Mouse (Mus musculus): Measurements from ENCODE around the gene Ppfia4. TPM values are rescaled to one million over a fixed set of nuclear protein-coding genes. Genes with fewer than 3 reads are reported as not detected.

Gene Ppfia4
- total and polyA plus RNA-seq, 2 experiments = 0.46 to 1.4 TPM

DNA sequence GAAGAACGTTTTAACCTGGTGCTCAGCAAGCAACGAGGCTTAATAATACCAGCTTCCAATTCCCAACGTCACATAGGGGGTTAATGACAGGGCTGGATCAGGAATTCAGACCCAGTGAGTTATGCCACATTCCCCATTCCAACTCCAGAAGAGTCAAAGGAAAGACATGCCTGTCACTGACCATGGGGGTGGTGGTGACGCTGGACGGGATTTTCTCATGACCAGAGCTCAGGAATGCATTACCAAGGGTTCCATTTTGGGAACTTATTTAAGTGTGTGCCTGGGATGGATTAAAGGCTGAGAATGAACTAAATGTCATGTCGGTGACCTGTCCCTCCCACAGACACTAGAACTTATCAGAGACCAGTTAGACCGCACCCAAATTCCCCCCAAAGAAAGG lies 55.9 kb downstream of the Ppfia4 start:
- no peak overlapping the region for H3K9ac ChIP-seq (ENCODE audit: low read depth, low read length)
- H3K4me1 ChIP-seq (ENCODE audit: control insufficient read depth, insufficient read depth, low read length) = no peaks in the 10 kb centered on the region
- TF ChIP-seq POLR2A (IDR thresholded peaks at IDR 0.05; ENCODE audit: extremely low read depth, insufficient read depth, low read length) (no peak), CTCF (IDR thresholded peaks at IDR 0.05; ENCODE audit: low read depth, low read length) (no peak)

DNA sequence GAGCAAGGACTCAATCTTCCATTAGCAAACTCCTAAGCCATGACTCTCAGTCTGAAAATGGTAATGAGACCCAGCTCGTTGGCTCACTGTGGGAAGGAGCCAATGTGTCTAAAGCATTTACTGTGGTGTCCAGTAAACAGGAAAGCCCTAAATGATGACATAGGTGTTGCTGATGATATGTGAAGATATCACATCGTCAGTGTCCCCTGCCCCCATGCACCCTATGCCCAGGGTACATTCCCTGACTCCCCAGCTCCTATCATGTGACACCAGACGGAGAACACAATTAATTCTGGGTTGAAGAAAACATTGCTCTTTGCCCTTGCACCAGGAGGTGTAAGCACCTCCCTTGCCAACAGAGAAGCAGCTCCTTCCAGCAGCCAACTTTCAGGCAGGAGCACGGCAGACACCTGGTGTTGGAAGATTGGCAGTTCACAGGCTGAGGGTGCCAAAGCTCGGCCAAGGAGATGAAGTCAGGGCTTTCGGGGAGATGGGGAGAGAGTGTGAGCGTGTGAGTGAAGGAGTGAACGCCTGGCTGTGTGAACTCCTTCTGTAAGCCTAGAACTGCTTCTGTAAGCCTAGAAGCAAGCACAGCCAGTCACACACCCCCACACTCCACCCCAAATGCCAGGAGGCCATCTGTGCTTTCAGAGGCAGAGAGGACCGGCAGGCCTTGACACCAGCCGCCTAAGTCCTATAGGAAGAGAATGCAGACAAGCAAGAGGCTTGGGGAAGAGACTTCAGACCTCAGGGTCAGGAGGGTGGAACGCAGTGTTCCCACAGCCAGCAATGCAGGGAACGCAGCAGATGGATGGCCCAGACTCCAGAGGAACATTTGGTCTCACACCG lies 56.9 kb downstream of the Ppfia4 start:
- WGBS = 74% methylated on average over 13 of the region's 13 CpGs
- H3K4me3 ChIP-seq (ENCODE audit: insufficient read depth, low read depth, low read length) = no peak overlapping the region
- no peak overlapping the region for H3K9ac ChIP-seq (ENCODE audit: low read depth, low read length)
- TF ChIP-seq POLR2A (IDR thresholded peaks at IDR 0.05; ENCODE audit: extremely low read depth, insufficient read depth, low read length) (no peak), CTCF (IDR thresholded peaks at IDR 0.05; ENCODE audit: low read depth, low read length) (no peak)
- no peaks in the 10 kb centered on the region; the same call in 1 of the 2 replicates for H3K27me3 ChIP-seq (ENCODE audit: control insufficient read depth, insufficient read depth, low read length)
- peak; percentile 3 for DNase-seq (ENCODE audit: extremely low read depth, low read depth, low spot score)
- H3K4me1 ChIP-seq (ENCODE audit: control insufficient read depth, insufficient read depth, low read length) = no peaks in the 10 kb centered on the region
- no peak overlapping the region for H3K27ac ChIP-seq (replicated peaks; ENCODE audit: insufficient read depth, low read depth, low read length)
- no peaks in the 10 kb centered on the region for H3K79me2 ChIP-seq (ENCODE audit: control insufficient read depth, insufficient read depth, low read length)
- no peaks in the 10 kb centered on the region for H3K36me3 ChIP-seq (ENCODE audit: control insufficient read depth, insufficient read depth, low read length)

More for the DNA sequence above, 55.9 kb downstream of the Ppfia4 start:
- Histone ChIP-seq H3K4me3 (ENCODE audit: insufficient read depth, low read depth, low read length) (no peak overlapping the region), H3K79me2 (ENCODE audit: control insufficient read depth, insufficient read depth, low read length) (no peaks in the 10 kb centered on the region), H3K27ac (replicated peaks; ENCODE audit: insufficient read depth, low read depth, low read length) (no peak overlapping the region), H3K27me3 (ENCODE audit: control insufficient read depth, insufficient read depth, low read length) (no peaks in the 10 kb centered on the region; the same call in 1 of the 2 replicates), H3K36me3 (ENCODE audit: control insufficient read depth, insufficient read depth, low read length) (no peaks in the 10 kb centered on the region)
- WGBS = 89% methylated on average over 7 of the region's 7 CpGs
- DNase-seq (ENCODE audit: extremely low read depth, low read depth, low spot score) = no peak

DNA sequence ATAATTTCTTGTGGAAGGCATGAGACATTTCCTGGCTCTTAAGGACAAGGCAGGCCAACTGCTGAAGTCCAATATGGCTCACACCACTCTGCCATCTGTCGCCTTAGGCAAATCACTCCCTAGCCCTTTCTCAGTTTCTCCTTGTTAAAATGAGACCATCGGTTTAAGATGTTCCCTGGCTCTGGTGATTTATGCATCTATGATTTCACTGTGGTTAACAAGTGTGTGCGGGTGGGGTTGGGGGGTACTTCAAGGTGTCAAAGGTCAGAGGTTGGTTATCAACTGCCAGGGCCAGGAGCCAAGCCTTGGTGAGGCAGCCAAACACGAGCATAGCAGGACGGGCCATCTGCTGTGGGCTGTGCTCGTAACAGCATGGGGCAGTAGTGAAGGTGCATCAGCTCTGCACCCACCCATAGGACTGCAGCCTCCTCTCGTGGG lies 58.2 kb downstream of the Ppfia4 start:
- WGBS = 77% methylated on average over 7 of the region's 7 CpGs
- no peaks in the 10 kb centered on the region for H3K79me2 ChIP-seq (ENCODE audit: control insufficient read depth, insufficient read depth, low read length)
- no peak for TF ChIP-seq CTCF (IDR thresholded peaks at IDR 0.05; ENCODE audit: low read depth, low read length)
- no peak for TF ChIP-seq POLR2A (IDR thresholded peaks at IDR 0.05; ENCODE audit: extremely low read depth, insufficient read depth, low read length)
- H3K4me3 ChIP-seq (ENCODE audit: insufficient read depth, low read depth, low read length) = no peak overlapping the region
- H3K9ac ChIP-seq (ENCODE audit: low read depth, low read length) = no peak overlapping the region
- H3K27me3 ChIP-seq (ENCODE audit: control insufficient read depth, insufficient read depth, low read length) = no peaks in the 10 kb centered on the region; the same call in 1 of the 2 replicates
- H3K36me3 ChIP-seq (ENCODE audit: control insufficient read depth, insufficient read depth, low read length) = no peaks in the 10 kb centered on the region
- no peaks in the 10 kb centered on the region for H3K4me1 ChIP-seq (ENCODE audit: control insufficient read depth, insufficient read depth, low read length)
- no peak overlapping the region for H3K27ac ChIP-seq (replicated peaks; ENCODE audit: insufficient read depth, low read depth, low read length)
- DNase-seq (ENCODE audit: extremely low read depth, low read depth, low spot score) = no peak

DNA sequence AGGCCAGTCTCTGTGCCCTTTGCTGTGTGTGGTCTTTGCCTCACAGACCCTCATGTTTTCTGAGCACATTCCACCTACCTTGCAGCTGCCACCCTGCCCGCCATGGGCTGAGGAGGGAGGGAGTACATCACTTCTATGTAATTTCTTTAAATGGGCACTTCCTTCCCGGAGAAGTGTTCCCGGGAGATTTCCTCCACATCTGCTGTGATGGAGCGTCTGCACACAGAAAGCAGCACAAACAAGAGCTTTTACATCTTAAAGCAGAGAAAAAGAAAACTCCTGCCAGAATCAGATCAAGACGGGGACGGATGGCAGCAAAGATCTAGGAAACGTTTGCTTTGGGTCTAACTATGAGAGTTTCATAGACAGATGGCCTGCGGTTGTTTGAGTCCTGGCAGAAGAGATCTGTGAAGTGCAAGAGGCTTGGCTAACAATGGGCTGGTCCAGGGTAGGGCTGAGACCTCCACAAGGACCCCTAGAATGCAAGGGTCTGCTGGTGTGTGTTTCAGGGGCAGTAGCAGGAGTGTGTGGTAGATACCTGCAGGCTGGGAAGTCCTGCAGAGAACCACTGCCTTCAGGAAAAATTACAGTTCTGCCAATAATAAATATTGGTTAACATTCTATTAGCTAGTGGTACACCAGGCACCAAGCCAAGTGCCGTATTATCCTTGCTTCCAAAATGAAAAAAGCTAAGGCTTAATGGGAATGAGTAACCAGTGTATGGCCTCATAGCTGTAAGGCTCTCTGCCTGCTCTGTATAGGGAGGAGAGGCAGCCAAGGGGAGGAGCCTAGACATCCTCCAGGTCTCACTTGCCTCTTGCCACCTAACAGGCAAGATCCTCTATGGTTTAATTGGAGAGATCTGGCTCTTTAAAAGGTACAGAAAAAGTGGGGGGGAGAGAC lies 59.0 kb downstream of the Ppfia4 start:
- H3K27ac ChIP-seq (replicated peaks; ENCODE audit: insufficient read depth, low read depth, low read length) = no peak overlapping the region
- no peak overlapping the region for H3K9ac ChIP-seq (ENCODE audit: low read depth, low read length)
- no peak overlapping the region for H3K4me3 ChIP-seq (ENCODE audit: insufficient read depth, low read depth, low read length)
- no peaks in the 10 kb centered on the region; the same call in 1 of the 2 replicates for H3K27me3 ChIP-seq (ENCODE audit: control insufficient read depth, insufficient read depth, low read length)
- H3K4me1 ChIP-seq (ENCODE audit: control insufficient read depth, insufficient read depth, low read length) = no peaks in the 10 kb centered on the region
- WGBS = 64% methylated on average over 9 of the region's 9 CpGs
- no peaks in the 10 kb centered on the region for H3K36me3 ChIP-seq (ENCODE audit: control insufficient read depth, insufficient read depth, low read length)
- TF ChIP-seq POLR2A (IDR thresholded peaks at IDR 0.05; ENCODE audit: extremely low read depth, insufficient read depth, low read length) = no peak
- no peak for TF ChIP-seq CTCF (IDR thresholded peaks at IDR 0.05; ENCODE audit: low read depth, low read length)
- no peak for DNase-seq (ENCODE audit: extremely low read depth, low read depth, low spot score)
- no peaks in the 10 kb centered on the region for H3K79me2 ChIP-seq (ENCODE audit: control insufficient read depth, insufficient read depth, low read length)

DNA sequence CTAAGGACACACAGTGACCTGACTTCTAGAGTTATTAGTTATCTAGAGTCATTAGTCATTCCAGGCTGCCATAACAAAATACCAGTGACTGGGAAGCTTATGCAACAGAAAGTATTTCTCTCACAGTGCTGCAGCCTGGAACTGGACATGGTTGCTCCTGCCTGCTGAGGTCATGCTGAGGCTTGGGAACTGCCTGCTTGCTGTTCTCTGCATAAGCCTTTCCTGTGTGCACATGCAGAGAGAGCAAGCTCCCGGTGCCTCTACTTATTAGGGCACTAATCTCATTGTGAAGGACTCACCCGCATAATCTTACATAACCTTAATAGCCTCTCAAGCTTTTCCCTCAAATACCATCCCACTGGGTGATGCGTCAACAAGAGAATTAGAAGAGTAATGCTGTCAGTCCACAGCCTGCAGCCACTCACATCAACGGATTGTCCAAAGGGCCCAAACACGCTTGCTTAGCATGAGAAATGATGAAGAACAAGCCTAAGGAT lies 59.9 kb downstream of the Ppfia4 start:
- Histone ChIP-seq H3K27me3 (ENCODE audit: control insufficient read depth, insufficient read depth, low read length) (no peaks in the 10 kb centered on the region; the same call in 1 of the 2 replicates), H3K4me3 (ENCODE audit: insufficient read depth, low read depth, low read length) (no peak overlapping the region), H3K4me1 (ENCODE audit: control insufficient read depth, insufficient read depth, low read length) (no peaks in the 10 kb centered on the region), H3K9ac (ENCODE audit: low read depth, low read length) (no peak overlapping the region), H3K79me2 (ENCODE audit: control insufficient read depth, insufficient read depth, low read length) (no peaks in the 10 kb centered on the region), H3K36me3 (ENCODE audit: control insufficient read depth, insufficient read depth, low read length) (no peaks in the 10 kb centered on the region), H3K27ac (replicated peaks; ENCODE audit: insufficient read depth, low read depth, low read length) (no peak overlapping the region)
- TF ChIP-seq POLR2A (IDR thresholded peaks at IDR 0.05; ENCODE audit: extremely low read depth, insufficient read depth, low read length) (no peak), CTCF (IDR thresholded peaks at IDR 0.05; ENCODE audit: low read depth, low read length) (no peak)
- WGBS = 74% methylated on average over 5 of the region's 5 CpGs
- no peak for DNase-seq (ENCODE audit: extremely low read depth, low read depth, low spot score)

Data from liver, adult 2 months (tissue).